Mouse (Mus musculus) lung, postnatal 25 days (tissue): ENCODE results near the gene Foxk2.

Source experiments
- DNase-seq: peaks from one replicate; pipeline ENCODE4 v3.0.0; 2022; ENCODE audit warnings: low spot score

Foxk2 gene

DNA sequence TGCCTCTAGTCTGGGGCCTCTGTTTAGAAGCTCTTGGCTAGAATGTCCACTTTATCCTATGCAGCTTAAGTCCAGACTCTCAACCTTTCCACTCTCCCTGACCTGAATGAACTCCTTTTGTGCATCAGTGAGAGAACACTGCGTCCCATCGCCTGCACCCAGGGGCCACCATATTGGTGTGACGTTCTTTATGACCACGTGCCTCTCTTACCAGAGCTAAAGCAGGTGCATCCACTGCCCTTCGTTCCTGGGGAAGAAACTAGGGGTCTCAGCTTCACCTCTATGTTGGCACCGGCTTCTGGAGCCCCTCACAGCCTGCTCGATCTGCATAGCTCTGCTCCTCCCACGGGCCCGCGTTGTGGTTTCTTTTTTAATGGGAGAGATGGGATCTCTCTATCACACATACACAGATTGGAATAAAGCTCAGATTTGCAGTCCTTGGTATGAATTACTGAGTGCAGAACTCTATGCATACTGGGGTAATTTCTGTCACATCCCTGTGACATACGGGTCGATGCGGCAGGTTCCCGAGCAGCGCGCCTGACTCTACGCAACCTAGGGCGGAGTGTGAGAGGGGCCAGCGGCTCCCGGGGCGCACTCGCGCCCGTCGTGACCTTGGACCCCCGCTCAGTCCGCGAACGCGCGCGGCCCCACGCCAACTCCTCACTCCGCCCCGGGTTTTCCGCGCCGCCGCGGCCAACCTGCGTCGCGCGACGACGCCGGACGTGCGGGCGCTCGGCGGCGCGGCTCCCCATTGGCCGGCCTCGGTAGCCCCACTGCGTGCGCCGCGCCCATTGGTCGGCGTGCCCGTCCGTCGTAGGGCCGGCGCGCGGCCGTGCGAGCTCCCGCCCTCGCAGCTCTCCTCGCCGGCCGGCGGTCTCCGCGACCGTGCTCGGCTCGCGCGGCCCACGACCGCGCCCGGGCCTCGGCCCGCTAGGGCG lies at the start of gene Foxk2:
Gene Foxk2, plus strand, starts transcription at position 831 of the 941 bp plus-strand sequence.
- peak; percentile 92 for DNase-seq

- no peak for DNase-seq
Measured at GRCm38 (mm10) chr11:121216831-121217230, 43.0 kb upstream of the Foxk2 start.

DNA sequence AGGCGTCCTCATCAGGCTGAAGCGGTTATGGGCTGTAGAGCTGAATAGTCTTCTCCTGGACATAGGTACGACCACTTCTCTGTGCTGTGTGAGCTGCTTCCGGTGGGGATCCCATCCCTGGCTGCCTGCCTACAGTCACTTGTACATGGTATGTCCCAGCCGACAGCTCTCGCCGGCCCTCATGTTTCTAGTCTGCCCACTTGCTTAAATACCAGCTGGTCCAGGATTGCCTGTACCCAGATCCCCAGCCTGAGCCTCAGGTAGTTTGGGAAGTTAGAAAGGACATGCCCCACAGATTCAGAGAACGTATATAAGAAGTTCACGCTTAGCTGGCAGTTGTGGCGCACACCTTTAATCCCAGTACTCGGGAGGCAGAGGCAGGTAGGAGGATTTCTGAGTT lies 40.0 kb upstream of the Foxk2 start:
- no peak for DNase-seq

DNA sequence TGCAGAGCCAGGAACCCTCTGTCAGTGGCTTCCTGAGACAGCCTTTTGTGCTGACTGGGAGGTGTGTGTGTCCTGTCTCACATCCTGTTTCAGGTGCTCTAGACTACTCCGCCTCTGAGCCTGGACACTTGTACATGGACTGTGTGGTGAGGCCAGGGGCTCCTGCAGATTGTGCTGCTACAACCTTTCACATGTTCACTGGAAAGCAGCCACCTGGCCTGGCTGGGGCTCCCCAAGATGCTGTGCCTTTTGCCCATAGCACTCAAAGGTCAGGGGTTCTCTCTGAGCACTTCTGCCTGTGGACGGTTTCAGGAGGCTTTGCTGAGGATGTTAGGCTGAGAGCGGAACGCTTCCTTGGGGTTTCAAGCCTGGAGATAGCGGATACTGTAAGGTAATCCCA lies 39.0 kb upstream of the Foxk2 start:
- no peak for DNase-seq

DNA sequence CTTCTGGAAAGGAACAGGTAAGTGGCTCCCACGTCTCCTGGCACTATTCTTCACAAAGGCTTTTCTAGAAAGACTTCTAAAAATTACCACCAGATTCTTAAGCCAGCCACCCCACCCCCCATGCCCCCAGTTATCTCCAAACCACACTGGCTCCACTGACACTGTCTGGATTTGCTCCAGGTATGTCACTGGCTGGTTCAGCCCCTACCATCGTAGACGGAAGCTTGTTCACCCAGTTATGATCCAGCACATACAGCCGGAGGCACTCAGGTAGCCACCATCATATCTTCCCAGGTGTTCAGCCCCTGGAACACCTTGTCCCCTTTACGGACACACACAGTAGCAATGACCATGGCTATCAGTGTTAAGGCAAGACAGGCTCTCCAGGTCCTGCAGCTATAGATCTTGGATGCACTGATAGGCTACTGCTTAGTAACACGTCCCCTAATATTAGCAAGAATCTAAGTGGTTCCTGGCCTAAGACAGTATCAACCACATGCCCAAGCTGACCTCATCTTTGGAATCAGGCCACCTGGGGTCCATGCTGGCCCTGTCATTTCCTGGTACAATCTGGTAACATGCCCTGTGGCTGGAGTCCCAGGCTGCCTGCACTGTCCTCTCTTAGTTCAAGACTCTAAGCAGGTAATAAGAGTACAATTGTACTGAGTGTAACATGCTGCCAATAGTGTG lies 38.3 kb upstream of the Foxk2 start:
- DNase-seq, result no peak

DNA sequence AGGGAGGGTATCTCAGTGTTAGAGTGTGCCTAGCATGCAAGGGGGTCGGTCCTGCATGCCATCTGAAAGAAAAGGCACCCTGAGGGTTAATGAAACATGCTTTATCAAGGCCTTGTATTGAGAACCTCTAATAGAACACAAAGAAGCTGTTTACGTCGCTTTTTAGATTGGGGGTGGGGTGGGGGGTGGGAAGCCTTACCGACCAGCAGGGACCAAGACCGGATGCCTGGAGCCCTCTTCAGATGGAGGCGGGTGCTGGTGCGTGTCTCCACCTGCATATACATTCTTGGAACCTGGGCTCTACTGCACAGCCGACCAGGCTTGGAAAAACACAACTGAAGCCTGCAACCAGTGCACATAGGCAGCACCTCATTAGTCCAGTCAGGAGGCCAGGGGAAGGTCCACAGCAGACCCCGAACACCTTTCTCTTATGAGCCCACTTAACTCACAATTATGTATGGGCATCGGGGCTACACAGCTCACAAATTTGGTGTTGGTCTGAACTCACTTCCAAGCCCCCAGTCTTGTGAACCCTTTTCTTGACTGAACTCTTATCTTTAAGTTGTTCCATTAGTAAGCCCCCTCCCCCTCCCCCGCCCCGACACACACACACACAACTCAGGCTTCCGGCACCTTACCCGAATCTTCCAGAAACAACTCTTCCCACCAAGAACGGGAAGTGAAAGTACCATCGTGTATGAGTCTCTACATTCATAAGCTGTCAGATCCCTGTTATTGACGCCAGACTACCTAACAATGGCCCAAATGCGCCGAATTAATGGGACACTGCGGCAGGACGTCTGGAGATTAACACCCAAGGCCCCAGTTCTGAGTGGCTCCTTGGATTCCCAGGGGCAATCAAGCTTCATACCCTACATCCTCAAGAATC lies 31.4 kb upstream of the Foxk2 start:
- peak; percentile 39 for DNase-seq

GRCm38 (mm10) chr11:121229018-121229439 lies 30.8 kb upstream of the Foxk2 start, which contains the start of gene Cybc1:
Gene Cybc1, minus strand, starts transcription at chr11:121229322.
- DNase-seq, result peak; percentile 87

- no peak for DNase-seq
Measured at GRCm38 (mm10) chr11:121231191-121231590, 28.6 kb upstream of the Foxk2 start.

DNA sequence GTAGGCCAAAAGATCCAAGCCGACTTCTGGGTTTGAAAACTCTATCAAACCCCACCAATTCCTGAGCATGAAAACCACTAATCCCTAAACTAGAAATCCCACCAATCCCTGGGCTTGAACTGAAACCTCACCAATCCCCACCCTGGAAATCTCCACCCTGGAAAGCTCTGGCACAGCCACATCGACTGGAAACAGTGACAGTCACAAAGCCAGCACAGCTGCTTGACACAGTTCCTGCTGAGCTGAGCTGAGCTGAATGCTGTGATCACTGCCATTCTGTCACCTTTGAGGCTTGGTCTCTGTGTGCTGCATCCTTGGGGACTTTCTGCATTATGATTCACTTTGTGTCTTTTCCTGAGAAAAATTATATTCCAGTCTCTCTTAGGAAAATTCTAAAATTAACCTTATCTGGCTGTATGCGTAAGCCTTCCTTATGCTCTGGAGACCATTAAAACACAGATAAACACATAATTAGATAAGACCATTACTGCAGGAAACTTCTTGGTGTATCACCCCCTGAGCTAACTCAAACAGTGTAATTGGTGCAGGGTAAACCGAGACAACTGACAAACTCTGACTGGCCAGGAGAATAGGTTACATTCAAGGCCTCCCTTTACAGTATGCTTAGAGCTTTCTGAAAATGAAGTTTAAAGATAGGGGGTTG lies 28.0 kb upstream of the Foxk2 start:
- no peak for DNase-seq

GRCm38 (mm10) chr11:121232706-121233105 lies 27.1 kb upstream of the Foxk2 start:
- DNase-seq, result no peak

GRCm38 (mm10) chr11:121235475-121236238 lies 24.1 kb upstream of the Foxk2 start:
- DNase-seq, result peak; percentile 44

- peak; percentile 100 for DNase-seq
Measured at GRCm38 (mm10) chr11:121236564-121237344, 23.0 kb upstream of the Foxk2 start, which contains the start of gene Narf. Gene Narf, plus strand, starts transcription at chr11:121237253.

- peak; percentile 51 for DNase-seq
Measured at GRCm38 (mm10) chr11:121237345-121238128, 22.3 kb upstream of the Foxk2 start.

DNA sequence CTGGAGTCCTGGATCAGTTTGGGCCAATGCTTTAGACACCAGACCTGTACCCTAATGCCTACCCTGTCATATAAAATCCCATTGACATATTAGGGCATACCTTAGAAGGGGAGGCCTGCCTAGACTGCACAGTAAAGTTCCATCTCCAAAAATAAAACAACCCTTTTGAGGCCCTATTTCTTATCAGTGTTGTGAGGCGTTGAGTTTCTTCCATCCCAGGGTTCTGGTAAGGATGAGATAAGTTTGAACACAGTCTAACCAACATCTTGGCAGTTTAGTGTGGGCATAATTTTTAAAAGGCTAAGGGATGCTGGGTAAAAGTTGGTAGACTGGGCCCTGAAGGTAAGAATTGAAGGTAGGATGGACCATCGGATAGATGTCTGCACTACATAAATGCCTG lies 20.1 kb upstream of the Foxk2 start:
- no peak for DNase-seq

GRCm38 (mm10) chr11:121250196-121250595 lies 9.6 kb upstream of the Foxk2 start:
- no peak for DNase-seq

DNA sequence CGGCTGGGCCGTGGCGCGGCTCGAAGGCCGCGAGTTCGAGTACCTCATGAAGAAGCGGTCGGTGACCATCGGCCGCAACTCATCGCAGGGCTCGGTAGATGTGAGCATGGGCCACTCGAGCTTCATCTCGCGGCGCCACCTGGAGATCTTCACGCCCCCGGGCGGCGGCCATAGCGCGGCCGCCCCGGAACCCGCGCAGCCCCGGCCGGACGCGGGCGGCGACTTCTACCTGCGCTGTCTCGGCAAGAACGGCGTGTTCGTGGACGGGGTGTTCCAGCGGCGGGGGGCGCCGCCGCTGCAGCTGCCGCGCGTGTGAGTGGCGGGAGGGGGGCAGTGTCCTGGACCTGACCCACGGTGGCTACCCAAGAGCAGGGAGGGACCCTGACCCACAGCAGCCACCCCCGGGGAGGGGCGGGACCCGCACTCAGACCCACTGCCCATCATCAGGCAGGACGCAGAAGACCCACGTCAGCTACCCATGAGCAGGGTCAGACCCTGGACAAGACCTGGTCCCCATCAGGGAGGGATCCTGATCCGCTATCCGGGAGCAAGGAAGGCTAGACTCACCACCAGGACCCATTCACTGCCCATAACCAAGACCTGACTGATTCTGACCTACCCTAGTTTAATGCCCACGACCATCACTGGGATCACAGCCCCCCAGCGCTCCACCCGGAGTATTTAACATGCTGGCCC lies 569 bp downstream of the Foxk2 start:
- peak; percentile 10 for DNase-seq

GRCm38 (mm10) chr11:121261074-121261473 lies 1.3 kb downstream of the Foxk2 start:
- no peak for DNase-seq

GRCm38 (mm10) chr11:121277516-121277915 lies 17.7 kb downstream of the Foxk2 start:
- no peak for DNase-seq
